Mouse (Mus musculus) embryonic facial prominence, embryonic 13.5 days (tissue): Measurements from ENCODE around the gene Eml2. TPM values are rescaled to one million over a fixed set of nuclear protein-coding genes. Genes with fewer than 3 reads are reported as not detected.

ENCODE experiments used
- ATAC-seq: fragments of 200-750 bp; cut with Nextera tagmentation; 2 replicates; pipeline ENCODE4 v1.8.0; 2017; ENCODE audit warnings: low read depth; ENCODE audit not compliant: insufficient number of reproducible peaks, insufficient read depth, low FRiP score, low TSS enrichment
- H3K27ac ChIP-seq: fragments of 300-500 bp; sonication (generic); 2 replicates; pipeline ENCODE4 v1.5.1; 2015; ENCODE audit warnings: moderate library complexity, mild to moderate bottlenecking, inconsistent platforms
- H3K27me3 ChIP-seq: fragments of 300-500 bp; sonication (generic); 2 replicates; pipeline ENCODE4 v1.6.1; 2015; ENCODE audit warnings: mild to moderate bottlenecking, inconsistent platforms
- H3K36me3 ChIP-seq: fragments of 300-500 bp; sonication (generic); 2 replicates; pipeline ENCODE4 v1.6.1; 2015; ENCODE audit warnings: mild to moderate bottlenecking, inconsistent platforms
- H3K4me1 ChIP-seq: fragments of 300-500 bp; sonication (generic); 2 replicates; pipeline ENCODE4 v1.6.1; 2015; ENCODE audit warnings: inconsistent platforms
- H3K4me2 ChIP-seq: fragments of 300-500 bp; sonication (generic); 2 replicates; pipeline ENCODE4 v1.6.1; 2015; ENCODE audit warnings: moderate library complexity, mild to moderate bottlenecking, inconsistent platforms
- H3K4me3 ChIP-seq: fragments of 300-500 bp; sonication (generic); 2 replicates; pipeline ENCODE4 v1.5.1; 2015; ENCODE audit warnings: mild to moderate bottlenecking, inconsistent platforms
- H3K9ac ChIP-seq: fragments of 300-500 bp; sonication (generic); 2 replicates; pipeline ENCODE4 v1.6.1; 2015; ENCODE audit warnings: mild to moderate bottlenecking, inconsistent platforms
- H3K9me3 ChIP-seq: fragments of 300-500 bp; sonication (generic); 2 replicates; pipeline ENCODE4 v1.6.1; 2016; ENCODE audit warnings: inconsistent platforms
- WGBS: fragments of 180-500 bp; shearing (Covaris S2); methylation state at CpG from one replicate; pipeline ENCODE4 v1.1.7; 2015; ENCODE audit warnings: mixed read lengths; 5-methylcytosine and 5-hydroxymethylcytosine counted together
- microRNA counts: library from miRNA; unstranded; fragments of <30 nt; microRNA quantifications from one replicate; lab custom pipeline; 2016
- microRNA-seq: library from miRNA; unstranded; fragments of <30 nt; microRNA quantifications from one replicate; pipeline ENCODE4, GENCODE M21; 2016
- polyA plus RNA-seq: library from polyadenylated mRNA; unstranded; fragments of >200 nt; fragmentation: Nextera tagmentation; extraction: Ambion mirVana; gene quantifications from 2 replicates; pipeline ENCODE4 v1.2.1, GENCODE M21; 2015

Eml2 gene
- polyA plus RNA-seq, 1 experiment from 2014 or later, result 5.1 TPM

- peaks cover 28% of the 10 kb centered on the region for H3K36me3 ChIP-seq
- no peak for ATAC-seq
- peaks cover 3% of the 10 kb centered on the region; the same call in 1 of the 2 replicates for H3K4me1 ChIP-seq
- no peaks in the 10 kb centered on the region for H3K9me3 ChIP-seq
- 84% methylated on average over 4 of the region's 4 CpGs for WGBS
- no peak overlapping the region for H3K4me2 ChIP-seq
- no peak overlapping the region for H3K4me3 ChIP-seq
- no peak overlapping the region for H3K9ac ChIP-seq
- no peaks in the 10 kb centered on the region for H3K27me3 ChIP-seq
- no peak overlapping the region for H3K27ac ChIP-seq
Observed at GRCm38 (mm10) chr7:19252078-19252477, 75.9 kb downstream of the Eml2 start.

- Histone ChIP-seq H3K9me3 (no peaks in the 10 kb centered on the region), H3K4me3 (no peak overlapping the region), H3K4me1 (peaks cover 13% of the 10 kb centered on the region), H3K9ac (no peak overlapping the region), H3K27ac (no peak overlapping the region), H3K27me3 (no peaks in the 10 kb centered on the region), H3K36me3 (peaks cover 34% of the 10 kb centered on the region), H3K4me2 (no peak overlapping the region)
- 50% methylated on average over 5 of the region's 5 CpGs for WGBS
- no peak for ATAC-seq
Observed at GRCm38 (mm10) chr7:19253437-19253836, 77.2 kb downstream of the Eml2 start.

GRCm38 (mm10) chr7:19255395-19255794, 79.2 kb downstream of the Eml2 start:
- Histone ChIP-seq H3K9ac (no peak overlapping the region), H3K27me3 (no peaks in the 10 kb centered on the region), H3K36me3 (peaks cover 54% of the 10 kb centered on the region), H3K4me1 (peaks cover 13% of the 10 kb centered on the region), H3K4me2 (no peak overlapping the region), H3K9me3 (no peaks in the 10 kb centered on the region), H3K27ac (no peak overlapping the region), H3K4me3 (no peak overlapping the region)
- ATAC-seq, result no peak
- 92% methylated on average over 17 of the region's 17 CpGs for WGBS

MicroRNA genes within 50 kb of the gene (microRNA counts, 519-probe panel; counts per million panel counts)
- microRNA mmu-miR-330 (lab: Ali Mortazavi, UCI), result 236 counts per million, percentile 44 among the panel's probes with 10 or more counts

Small RNAs within 50 kb of the gene (microRNA-seq; reads per million reads assigned to microRNA genes)
- gene Mir330, result 209 reads per million, percentile 62 among the genes with 10 or more reads in this experiment

Other genes starting within 250 kb of the Eml2 start
- gene Nanos2, start 189.0 kb upstream of the Eml2 start, polyA plus RNA-seq, result not detected in 2 replicates
- 6.0 and 6.7 TPM in 2 replicates for gene Mypop, start 185.2 kb upstream of the Eml2 start, polyA plus RNA-seq
- gene Irf2bp1, start 172.4 kb upstream of the Eml2 start, polyA plus RNA-seq, result 30.1 and 33.2 TPM in 2 replicates
- 0.62 and 1.8 TPM in 2 replicates for gene Foxa3, start 152.9 kb upstream of the Eml2 start, polyA plus RNA-seq
- 36.0 and 43.2 TPM in 2 replicates for gene Sympk, start 152.0 kb upstream of the Eml2 start, polyA plus RNA-seq
- gene Rsph6a, start 121.7 kb upstream of the Eml2 start, polyA plus RNA-seq, result not detected in 2 replicates
- 16.4 and 17.6 TPM in 2 replicates for gene Dmwd, start 100.2 kb upstream of the Eml2 start, polyA plus RNA-seq
- 13.1 and 16.8 TPM in 2 replicates for gene Dmpk, start 92.6 kb upstream of the Eml2 start, polyA plus RNA-seq
- gene Six5, start 81.8 kb upstream of the Eml2 start, polyA plus RNA-seq, result 14.7 and 15.3 TPM in 2 replicates
- gene Gm4969, start 58.1 kb upstream of the Eml2 start, polyA plus RNA-seq, result 3.5 and 4.4 TPM in 2 replicates
- 15.3 and 16.6 TPM in 2 replicates for gene Fbxo46, start 56.6 kb upstream of the Eml2 start, polyA plus RNA-seq
- gene Qpctl, start 27.1 kb upstream of the Eml2 start, polyA plus RNA-seq, result 15.2 and 16.2 TPM in 2 replicates
- 137 and 167 TPM in 2 replicates for gene Snrpd2, start 26.7 kb upstream of the Eml2 start, polyA plus RNA-seq
- gene Gipr, start 10.3 kb upstream of the Eml2 start, polyA plus RNA-seq, result 0.37 and 0.56 TPM in 2 replicates
- gene Gpr4, start 36.1 kb downstream of the Eml2 start, polyA plus RNA-seq, result 1.6 and 1.9 TPM in 2 replicates
- gene Opa3, start 51.9 kb downstream of the Eml2 start, polyA plus RNA-seq, result 36.2 and 38.2 TPM in 2 replicates
- 57.3 and 64.0 TPM in 2 replicates for gene Vasp, start 95.4 kb downstream of the Eml2 start, polyA plus RNA-seq
- not detected in 2 replicates for gene Ppm1n, start 103.6 kb downstream of the Eml2 start, polyA plus RNA-seq
- 10.2 and 11.7 TPM in 2 replicates for gene Rtn2, start 106.2 kb downstream of the Eml2 start, polyA plus RNA-seq
- gene Fosb, start 133.6 kb downstream of the Eml2 start, polyA plus RNA-seq, result 0.06 and 0.23 TPM in 2 replicates
- gene Ercc1, start 168.4 kb downstream of the Eml2 start, polyA plus RNA-seq, result 93.2 and 106 TPM in 2 replicates
- gene Cd3eap, start 183.1 kb downstream of the Eml2 start, polyA plus RNA-seq, result 29.4 and 30.5 TPM in 2 replicates
- 8.3 and 12.6 TPM in 2 replicates for gene Ppp1r13l, start 183.3 kb downstream of the Eml2 start, polyA plus RNA-seq
- gene Ercc2, start 205.6 kb downstream of the Eml2 start, polyA plus RNA-seq, result 17.0 and 17.4 TPM in 2 replicates
- 14.5 and 14.8 TPM in 2 replicates for gene Klc3, start 227.7 kb downstream of the Eml2 start, polyA plus RNA-seq
- gene Ckm, start 228.4 kb downstream of the Eml2 start, polyA plus RNA-seq, result 2.1 TPM in 1 of 2 replicates, not detected in the other